Mouse (Mus musculus): ENCODE measurements around the gene Rorb.

Gene Rorb

DNA sequence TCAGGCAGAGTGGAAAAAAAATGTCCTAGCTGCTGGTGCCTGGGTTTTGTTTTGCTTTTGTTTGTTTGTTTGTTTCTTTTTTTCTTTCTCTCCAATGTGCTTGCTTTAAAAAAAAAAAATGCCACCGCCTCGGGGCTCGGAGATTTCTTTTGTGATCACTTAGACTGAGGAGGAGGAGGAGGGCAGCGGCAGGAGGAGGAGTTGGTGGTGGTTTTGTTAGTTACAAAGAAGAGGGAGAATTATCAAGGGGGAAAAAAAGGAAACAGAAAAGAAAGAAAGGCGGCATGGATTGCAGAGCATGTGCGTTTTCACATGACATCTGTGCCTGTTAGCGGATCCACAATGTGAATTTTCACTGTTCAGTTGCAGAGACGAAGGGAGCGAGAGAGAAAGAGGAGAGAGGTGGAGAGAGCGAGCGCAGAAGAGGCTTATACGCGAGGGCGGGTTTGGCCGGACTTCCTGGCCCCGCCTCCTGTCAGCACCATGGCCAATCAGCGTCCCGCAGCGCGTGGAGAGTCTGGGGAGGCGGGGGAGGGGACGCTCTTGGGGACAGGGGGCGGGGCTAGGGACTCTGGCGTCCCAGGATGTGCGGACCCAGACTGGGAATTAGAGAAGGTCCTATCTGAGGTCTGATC is at the start of gene Rorb:
Gene Rorb (minus strand): TSS at position 404 of the 635 bp plus-strand sequence.
- DNase-seq (ENCODE audit: low spot score) = no peak

DNA sequence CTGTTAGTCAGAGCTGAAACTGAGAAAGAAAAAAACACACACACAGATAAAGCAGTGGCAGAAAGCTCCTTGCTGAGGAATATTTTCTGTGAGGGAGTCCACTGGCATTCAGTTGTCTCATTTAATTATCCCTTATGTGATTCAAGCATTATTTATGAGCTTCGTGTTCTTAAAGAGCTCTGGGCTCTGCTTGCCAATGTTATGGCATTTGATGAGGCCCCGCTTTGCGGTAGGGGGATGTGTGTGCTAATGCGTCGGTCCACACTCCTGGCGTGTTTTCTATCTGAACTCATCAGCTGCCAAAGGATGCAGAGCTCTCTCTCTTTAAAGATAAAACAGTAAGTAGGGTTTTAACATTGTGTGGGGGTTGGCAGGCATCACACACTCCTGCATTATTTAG is 37.9 kb upstream of the Rorb start:
- no peak for DNase-seq (ENCODE audit: low spot score)

DNA sequence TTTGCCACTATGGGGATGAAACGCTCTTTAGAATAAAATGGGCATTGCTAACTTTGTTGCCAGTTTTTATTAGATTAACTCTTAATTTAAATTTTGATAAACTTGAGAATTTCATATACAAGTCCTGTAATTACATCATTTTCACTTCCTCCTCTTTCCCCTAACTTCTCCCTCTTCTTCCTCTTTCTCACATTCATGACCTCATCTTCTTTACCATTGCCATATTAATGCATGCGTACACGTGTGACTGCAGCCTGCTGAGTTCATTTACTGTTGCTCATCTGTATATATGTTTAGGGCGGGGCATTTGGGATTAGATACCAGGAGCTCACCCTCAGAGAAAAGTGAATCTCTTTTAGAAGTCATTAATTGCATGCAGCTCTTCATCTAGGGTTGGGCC is 33.5 kb upstream of the Rorb start:
- no peak for DNase-seq (ENCODE audit: low spot score)

DNA sequence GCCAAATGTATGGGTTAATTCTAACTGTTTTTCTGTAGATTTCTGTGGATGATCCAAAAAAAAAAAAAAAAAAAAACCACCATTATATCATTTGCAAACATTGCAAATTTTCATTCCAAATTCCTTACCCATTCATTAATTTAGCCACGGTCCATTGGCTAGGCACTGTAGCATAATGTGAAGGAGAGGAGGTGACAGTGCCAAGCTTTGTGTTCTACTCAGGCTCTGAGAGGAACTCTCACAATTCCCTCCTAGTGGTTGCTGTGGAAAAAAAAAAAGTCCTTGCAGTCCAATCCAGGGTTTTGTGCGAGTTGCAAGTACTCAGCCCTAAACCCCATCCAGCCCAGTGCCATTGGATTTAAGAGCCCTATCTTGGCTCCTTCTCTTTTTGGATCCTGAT is 25.9 kb upstream of the Rorb start:
- no peak for DNase-seq (ENCODE audit: low spot score)

DNA sequence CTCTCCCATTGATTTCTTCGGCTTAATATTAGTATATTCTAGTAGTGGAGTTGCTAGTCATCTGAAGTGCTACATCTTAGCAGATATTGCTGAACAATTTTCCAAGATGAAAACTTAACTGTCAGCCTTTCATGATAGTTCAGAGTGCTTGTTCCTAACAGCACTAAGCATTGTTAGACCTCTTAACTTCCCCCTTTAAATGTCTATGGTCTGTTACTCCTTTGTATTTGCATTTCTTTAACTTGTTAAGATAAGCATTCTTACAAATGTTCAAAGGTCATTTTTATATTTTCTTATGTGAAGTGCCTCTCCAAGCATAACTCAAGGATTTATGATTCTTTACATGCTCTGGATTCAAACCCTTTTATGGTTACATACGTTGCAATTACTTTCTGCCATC is 24.8 kb upstream of the Rorb start:
- DNase-seq (ENCODE audit: low spot score) = no peak

DNA sequence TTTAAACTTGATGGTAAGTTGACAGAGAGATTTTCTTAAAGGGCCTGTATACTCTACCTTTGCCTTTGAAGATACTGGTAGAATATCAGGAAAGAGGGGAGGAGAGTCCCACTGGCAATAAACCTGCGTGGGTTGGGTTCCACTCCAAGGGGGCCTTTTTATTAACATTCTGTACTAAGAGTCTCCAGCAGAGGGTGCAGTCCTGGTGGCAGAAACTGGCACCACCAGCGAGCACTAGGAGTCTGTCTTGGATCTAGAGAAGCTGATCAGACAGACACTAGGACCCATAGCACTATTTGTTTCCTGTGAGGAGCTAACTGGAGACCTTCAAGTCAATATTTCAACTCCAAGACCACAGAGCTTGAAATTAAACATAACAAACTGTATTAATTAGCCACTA is 11.3 kb upstream of the Rorb start:
- no peak for DNase-seq (ENCODE audit: low spot score)

DNA sequence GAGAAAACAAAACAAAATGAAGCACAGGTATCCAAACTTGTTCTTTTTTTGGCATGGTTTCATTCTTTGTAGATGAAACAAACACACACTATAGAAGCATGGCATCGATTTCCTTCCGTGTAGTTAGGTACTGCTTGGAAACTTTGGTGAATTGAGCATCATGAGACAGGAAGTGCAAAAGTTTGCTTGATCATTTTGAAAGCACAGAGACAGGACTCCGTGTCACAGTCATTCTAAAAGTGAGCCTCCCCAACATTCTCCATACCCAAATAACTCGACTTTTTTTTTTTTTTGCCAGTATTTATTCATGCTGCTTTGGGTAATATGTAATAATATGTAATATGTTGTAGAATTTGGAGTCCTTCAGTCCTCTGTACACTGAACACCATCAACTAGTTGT is 1.2 kb upstream of the Rorb start:
- no peak for DNase-seq (ENCODE audit: low spot score)

DNA sequence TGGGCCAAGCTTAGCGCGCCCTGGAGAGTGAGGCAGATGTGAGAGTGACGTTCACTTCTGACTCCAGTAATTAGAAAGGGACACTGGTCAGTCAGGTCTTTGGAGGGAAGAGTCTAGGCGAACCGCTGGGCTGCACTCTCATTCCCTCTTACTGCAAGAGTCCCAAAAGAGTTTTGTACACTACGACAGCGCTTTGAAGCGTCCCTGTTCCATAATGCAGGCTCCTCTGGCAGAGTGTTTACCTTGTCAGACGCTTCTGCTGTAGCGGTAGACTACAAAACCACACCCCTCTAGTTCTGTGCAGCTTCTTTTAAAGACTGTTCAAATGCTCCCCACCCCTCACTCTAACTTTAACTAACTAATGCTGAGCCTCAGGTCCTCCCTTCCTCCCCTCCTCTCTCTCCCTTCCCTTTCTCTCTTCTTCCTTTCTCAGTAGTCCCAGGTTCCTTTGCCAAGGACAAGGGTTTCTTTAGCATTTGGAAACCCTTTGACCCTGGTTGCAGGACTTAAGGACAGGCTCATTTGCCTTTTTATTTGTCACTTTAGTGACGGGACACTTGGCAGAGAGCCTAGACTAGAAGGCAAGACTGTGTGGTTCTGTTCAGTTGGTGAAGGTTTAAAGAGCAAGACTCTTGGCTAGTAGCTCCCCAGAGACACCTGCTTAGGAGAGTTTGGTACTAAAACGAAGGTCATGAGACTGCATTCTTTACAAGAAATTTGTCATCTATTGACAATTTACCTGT is 603 bp upstream of the Rorb start:
- peak; percentile 34 for DNase-seq (ENCODE audit: low spot score)

DNA sequence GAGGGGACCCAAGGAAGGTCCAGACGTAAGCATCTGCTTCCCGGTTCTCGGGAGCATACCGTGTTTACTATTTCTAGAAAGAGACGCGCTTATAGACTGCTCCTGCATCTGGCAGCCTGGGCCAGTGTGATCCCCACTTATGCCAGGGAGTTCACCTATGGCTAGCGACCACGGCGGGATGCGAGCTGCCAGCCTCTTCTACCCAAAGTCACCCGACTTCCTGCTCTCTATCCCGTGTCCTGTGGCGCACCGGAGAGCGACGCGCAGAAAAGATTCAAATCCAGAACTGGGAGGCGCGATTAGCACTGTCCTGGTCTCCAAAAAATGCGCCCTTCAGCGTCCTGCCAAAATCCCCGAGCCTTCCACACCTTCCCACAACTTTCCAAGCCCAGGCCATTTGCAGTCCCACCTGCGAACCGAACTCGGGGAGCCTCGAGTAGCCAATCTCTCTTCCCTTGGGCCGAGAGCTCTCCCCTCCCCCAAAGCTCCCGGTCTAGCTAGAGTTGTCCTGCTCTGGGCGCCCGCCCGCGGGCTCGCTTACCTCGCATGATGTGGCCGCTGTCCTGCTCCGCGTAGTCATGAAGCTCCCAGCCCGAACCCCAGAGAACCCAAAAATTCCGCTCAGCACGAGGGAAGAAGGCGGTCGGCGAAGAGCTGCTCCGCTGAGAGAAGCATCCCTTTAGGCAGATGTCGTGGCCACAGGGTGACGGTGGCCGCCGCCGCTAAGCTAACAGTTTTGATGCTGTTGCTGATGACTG is 806 bp downstream of the Rorb start:
- DNase-seq (ENCODE audit: low spot score) = no peak

DNA sequence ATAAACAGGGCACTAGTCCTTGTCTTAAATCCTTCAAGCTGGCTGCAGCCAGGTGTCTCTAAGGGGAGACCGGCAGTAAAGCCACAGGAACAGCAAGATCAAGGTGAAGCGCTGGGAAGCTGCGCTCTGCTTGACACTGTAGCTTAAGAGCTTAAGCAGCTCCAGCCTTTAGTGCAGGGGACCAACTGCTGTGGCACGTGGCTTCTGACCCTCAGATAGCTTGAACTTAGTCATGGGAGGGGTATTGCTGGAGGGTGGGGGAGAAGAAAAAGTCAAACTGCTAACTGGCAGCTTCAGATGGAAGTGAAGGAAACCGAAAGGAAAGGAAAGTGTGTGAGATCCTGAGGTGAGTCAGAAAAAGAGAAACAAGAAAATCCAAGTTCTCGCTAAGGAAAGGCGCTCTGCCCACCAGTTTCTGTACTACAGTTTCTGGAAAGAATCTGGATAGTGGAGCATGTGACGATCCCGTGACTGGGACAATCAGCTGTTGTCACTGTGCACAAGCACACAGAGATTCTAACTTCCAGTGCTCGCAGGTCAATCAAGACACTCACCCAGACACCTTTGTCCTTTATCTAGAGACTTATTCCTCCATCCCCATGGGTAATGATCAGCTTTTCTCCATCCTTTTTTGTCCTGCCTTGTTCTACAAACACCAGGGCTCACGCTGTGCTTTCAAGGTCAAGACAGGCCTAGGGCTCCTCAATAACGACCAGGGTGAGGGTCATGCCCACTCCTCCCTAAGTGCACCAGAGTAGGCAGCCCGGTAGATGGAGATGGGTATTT is 2.2 kb downstream of the Rorb start:
- no peak for DNase-seq (ENCODE audit: low spot score)

DNA sequence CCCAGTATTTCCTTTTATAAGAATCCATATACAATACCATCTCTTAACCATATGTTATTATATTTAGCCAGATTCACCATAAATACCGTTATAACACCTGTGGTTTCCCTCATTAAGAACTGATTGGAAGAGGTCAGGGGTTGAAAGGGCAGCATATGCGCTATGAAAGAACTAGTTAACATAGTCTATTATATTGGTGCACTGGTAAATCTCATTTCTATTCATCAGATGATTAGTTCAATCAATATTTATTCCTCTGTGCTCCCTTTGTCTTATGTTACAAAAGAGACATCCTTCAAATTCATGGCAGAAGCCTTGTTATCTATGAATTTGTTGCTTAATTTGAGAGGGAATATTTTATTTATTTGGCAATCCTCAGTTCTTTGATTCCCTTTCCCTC is 6.4 kb downstream of the Rorb start:
- no peak for DNase-seq (ENCODE audit: low spot score)

DNA sequence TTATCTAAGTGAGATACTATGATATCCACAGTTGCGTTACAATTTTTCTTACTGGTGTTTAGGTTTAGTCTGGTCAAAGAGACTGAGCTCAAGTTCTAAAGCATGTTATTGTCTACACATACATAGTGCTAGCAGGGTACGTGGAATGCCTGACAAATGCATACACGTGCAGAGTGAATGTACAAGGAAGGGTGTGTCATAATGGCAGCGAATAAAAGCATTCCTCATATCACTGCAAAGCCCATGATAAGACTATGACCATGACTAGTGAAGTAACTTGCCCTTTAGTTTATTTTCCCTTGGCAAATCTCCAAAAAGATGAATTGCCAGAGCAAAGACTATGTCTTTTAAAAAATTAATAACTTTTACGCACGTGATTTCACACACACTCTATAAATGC is 13.8 kb downstream of the Rorb start:
- DNase-seq (ENCODE audit: low spot score) = no peak

DNA sequence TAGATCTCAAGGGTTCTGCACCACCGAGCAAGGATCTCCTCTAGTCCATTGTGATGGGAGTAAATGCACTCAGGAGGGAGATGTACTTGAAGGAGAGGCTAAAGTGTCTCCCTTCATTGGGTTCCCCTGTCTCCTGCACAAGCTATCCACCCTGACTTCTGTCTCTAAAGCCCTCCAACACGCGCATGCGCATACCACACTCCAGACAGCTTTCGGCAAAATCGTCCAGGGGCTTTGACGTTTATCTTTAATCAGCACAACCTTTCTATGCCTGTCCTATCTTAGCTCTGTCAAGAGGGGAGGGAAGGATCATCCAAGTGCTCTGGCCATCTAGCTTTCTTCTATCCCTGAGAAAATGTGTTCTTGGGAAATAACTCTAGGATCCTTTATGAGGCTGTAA is 21.6 kb downstream of the Rorb start:
- DNase-seq (ENCODE audit: low spot score) = no peak

DNA sequence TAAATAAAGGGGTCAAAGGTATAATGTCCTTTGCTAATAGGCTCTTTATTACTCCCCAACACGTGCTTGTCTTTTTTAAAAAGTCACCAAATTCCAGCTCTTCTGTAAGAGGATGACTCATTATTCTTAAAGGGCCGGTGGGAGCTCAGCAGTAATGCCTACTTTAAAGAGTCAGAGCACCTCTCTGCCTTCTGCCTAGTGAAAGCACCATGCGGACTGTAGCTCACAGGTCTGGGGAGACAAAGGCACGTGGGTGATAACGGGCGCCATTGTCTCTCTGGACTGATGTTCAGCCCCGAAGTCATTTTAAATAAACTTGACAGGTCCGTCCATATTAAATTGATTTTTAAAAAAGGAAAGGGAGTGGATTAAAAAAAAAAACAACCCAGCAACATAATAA is 33.1 kb downstream of the Rorb start:
- no peak for DNase-seq (ENCODE audit: low spot score)

DNA sequence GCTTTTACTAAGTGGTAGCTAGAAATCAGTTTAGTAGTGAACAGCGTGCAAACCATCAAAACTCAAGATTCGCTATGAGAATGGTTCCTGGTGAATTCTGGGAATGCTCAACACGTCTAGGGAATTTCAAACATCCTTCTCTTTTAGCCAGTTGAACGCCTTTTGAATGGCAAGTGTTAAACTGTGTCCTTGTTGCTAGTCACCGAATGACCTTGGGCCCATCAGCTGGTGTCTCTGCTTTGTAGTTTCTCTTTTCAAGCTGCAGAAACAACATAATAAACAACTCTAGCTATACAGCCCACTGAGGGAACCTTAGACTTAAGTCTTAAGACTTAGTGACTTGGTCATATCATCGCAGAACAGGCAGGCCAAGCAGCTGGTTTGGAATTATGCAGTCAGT is 36.2 kb downstream of the Rorb start:
- DNase-seq (ENCODE audit: low spot score) = no peak

DNA sequence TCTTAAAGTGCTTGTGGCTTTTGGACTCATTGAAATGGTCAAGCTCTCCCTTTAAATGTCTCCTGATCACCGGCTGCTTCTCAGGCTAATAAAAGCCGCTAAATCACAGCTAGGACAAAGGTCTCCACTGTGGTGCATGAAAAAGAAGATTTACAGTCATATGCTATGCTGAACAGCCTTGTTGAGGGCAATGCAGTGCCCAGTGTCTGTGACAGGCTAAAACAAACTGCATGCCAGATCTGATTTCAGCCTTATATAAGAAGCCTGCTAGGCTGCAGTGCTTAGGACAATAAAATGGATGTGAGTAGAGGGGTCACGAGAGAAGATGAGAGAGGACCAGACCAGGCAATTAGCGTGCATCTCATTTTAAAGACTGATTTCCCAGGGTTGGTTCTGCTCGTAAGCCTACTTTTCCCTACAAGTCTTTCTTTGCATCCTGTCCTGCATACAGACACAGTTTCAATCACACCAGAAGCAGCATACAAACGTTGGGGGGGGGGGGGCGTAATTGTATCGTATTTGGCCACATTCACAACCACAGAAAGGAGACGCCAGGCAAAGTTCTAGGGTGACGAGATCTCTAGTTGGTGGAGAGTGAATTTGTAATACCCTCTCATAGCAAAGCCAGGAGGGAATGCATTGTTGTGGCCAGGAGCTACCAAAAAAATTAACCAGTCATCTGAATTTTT is 52.1 kb downstream of the Rorb start:
- peak; percentile 4 for DNase-seq (ENCODE audit: low spot score)

DNA sequence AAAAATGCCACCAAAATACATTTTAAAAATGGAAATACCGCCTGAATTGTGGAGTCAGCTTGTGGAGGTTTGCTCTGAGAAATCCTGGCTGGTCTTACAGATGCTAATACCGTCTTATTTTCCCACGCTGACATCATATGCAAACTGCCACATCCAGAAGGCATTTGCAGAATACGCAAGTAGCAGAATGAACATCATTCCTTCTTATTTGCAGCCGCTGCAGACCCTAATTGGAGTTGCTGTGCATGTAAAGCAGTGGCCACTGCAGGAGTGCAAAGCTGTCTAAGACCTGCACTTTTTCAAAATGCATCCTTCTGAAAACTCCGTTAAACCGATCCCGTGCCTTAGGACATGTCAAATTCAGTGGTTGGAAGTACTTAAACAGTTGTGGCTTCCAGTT is 52.8 kb downstream of the Rorb start:
- DNase-seq (ENCODE audit: low spot score) = no peak

DNA sequence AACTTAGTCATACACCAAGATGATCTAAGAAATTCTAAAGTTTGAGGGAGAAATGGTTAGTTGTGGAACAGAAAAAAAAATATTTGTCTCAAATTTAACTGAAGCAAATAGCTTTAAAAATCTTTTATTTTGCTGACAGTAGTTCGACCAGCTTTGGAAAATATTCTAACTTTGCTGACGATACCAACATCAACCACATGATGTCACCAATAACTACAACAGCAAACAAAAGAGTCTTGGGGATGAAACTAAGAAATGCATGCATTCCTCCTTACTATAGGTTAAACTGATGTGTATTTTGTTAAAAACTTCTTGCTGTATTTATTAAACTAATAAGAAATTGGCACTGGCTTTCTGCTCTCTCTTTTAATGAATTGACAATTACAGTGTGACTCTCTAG is 67.9 kb downstream of the Rorb start:
- DNase-seq (ENCODE audit: low spot score) = peak; percentile 24

DNA sequence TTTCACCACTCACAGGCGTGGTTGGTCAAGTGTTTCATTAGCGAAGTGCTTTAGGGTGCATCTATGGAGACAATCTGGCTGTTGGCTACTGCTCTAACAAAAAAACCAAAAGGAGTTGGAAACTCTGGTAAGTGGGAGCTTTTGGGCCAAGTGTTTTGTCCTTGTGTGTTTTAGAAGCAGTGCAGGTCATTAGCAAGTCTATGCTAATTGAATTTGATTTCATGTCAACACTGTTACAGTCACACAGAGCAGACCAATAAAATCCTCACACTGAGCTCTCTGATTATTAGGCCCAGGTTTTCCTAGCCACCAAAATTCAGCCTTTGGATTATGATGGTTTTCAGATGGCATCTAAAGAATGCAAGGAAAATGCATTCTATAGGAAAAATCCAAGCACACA is 70.2 kb downstream of the Rorb start:
- no peak for DNase-seq (ENCODE audit: low spot score)

DNA sequence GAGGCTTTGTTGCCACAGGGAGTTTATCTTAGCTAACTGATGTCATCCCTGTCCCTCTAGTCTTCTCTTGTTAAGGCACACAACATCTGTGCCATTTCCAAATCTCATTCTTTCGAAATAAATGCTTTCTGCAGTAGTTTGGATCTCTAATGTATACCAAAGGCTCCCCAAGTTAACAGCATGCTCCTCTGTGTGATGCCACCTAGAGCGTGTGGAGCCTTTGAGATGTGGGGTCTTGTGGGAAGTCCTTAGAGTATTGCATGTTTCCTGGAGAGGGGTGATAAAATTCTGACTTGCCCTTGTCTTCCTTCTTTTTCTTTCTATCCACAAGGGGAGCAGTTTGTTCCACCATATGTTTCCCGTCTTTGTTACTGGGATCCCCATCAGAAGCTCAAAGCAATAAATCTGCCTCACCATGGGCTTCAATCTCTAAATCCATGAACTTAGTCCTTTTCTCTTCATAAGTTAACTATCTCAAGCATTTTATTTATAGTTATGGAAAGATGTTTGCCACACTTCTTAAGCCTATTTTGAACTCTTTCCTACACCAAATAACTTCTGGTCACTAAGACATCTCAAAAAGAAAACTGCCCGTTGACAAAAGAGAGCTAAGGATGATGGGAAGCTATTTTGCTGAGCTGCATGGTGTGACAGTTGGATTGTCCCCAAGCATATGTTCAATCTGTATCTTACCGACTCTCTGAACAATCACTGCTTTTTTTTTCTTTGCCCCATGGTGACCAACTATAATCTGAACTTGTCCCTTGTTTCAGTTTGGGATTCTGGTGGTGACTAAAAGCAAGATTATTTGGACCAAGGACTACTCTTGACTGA is 76.3 kb downstream of the Rorb start:
- DNase-seq (ENCODE audit: low spot score) = peak; percentile 15

DNA sequence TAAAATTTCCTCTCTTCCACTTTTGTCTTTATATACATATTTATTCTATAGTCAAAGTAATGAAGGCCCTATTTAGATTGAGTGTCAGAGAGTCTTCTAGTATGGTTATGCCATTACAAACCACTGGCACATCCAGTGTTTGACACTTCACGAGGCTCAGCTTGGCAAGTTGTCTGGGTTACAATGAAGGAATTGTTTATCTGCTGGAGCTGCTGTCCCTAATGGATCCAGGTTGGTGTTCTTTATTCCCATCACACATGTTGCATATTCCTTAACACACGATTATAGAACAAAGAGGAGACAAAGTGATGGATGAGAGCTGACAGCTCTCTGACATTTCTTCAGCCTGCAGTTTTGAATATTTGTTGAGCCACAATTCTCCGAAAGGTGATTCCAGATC is 77.0 kb downstream of the Rorb start:
- DNase-seq (ENCODE audit: low spot score) = no peak
